Mouse (Mus musculus): ENCODE results near the gene Myo18a. TPM values are rescaled to one million over a fixed set of nuclear protein-coding genes. Genes with fewer than 3 reads are reported as not detected.

The Myo18a gene
- 74.2 and 82.0 TPM in 2 replicates for total RNA-seq (2014; rRNA removed)
- 30.4 and 35.0 TPM in 2 replicates for polyA plus RNA-seq (2015; fragmentation: Nextera tagmentation; extraction: Ambion mirVana)

- peaks cover 16% of the 10 kb centered on the region for H3K4me1 ChIP-seq (ENCODE audit: insufficient read depth, low read length)
- peak within 1 kb of the TSS; percentile 75 for H3K4me2 ChIP-seq (ENCODE audit: low read depth, low read length, poor library complexity, severe bottlenecking)
- H3K4me3 ChIP-seq (ENCODE audit: low read depth, low read length) = peak within 1 kb of the TSS; percentile 95
- H3K9me3 ChIP-seq (ENCODE audit: low read length) = no peaks in the 10 kb centered on the region
- H3K9ac ChIP-seq (replicated peaks; ENCODE audit: low read length, poor library complexity, severe bottlenecking) = peak within 1 kb of the TSS; percentile 98
- WGBS = 2% methylated on average over 67 of the region's 79 CpGs
- peak within 1 kb of the TSS; percentile 86 for H3K27ac ChIP-seq (ENCODE audit: low read depth, low read length)
- TF ChIP-seq CTCF (IDR thresholded peaks at IDR 0.05) = peak; percentile 73
- H3K36me3 ChIP-seq (ENCODE audit: insufficient read depth, low read length) = no peaks in the 10 kb centered on the region
- ATAC-seq (ENCODE audit: low FRiP score) (peak; percentile 85), DNase-seq (ENCODE audit: low spot score) (peak; percentile 88)
- no peaks in the 10 kb centered on the region for H3K27me3 ChIP-seq (ENCODE audit: insufficient read depth, low read length)
These were observed at the start of gene Myo18a for GRCm38 (mm10) chr11:77762783-77763672. Gene Myo18a (plus strand): TSS chr11:77763246.

- TF ChIP-seq CTCF (IDR thresholded peaks at IDR 0.05) = no peak
- WGBS = 95% methylated on average over 3 of the region's 3 CpGs
- H3K36me3 ChIP-seq (ENCODE audit: insufficient read depth, low read length) = 0 out of 2 replicates have a peak, but pooled peaks cover 3% of the 10 kb centered on the region
- DNase-seq (ENCODE audit: low spot score) = no peak
- H3K27me3 ChIP-seq (ENCODE audit: insufficient read depth, low read length) = no peaks in the 10 kb centered on the region
- no peaks in the 10 kb centered on the region for H3K4me1 ChIP-seq (ENCODE audit: insufficient read depth, low read length)
- H3K4me2 ChIP-seq (ENCODE audit: low read depth, low read length, poor library complexity, severe bottlenecking) = no peak overlapping the region
- no peak overlapping the region for H3K27ac ChIP-seq (ENCODE audit: low read depth, low read length)
- H3K4me3 ChIP-seq (ENCODE audit: low read depth, low read length) = no peak overlapping the region
- ATAC-seq (ENCODE audit: low FRiP score) = no peak
- no peaks in the 10 kb centered on the region for H3K9me3 ChIP-seq (ENCODE audit: low read length)
- H3K9ac ChIP-seq (replicated peaks; ENCODE audit: low read length, poor library complexity, severe bottlenecking) = no peak overlapping the region
These were observed 49.3 kb upstream of the Myo18a start for GRCm38 (mm10) chr11:77713736-77714135.

GRCm38 (mm10) chr11:77719055-77719454 lies 44.0 kb upstream of the Myo18a start:
- no peak for DNase-seq (ENCODE audit: low spot score)

GRCm38 (mm10) chr11:77721389-77721788 lies 41.7 kb upstream of the Myo18a start:
- WGBS = 90% methylated on average over 4 of the region's 4 CpGs

More at GRCm38 (mm10) chr11:77719055-77719454, 44.0 kb upstream of the Myo18a start:
- H3K4me1 ChIP-seq (ENCODE audit: insufficient read depth, low read length) = no peaks in the 10 kb centered on the region
- no peak for TF ChIP-seq CTCF (IDR thresholded peaks at IDR 0.05)
- no peak overlapping the region for H3K4me3 ChIP-seq (ENCODE audit: low read depth, low read length)
- H3K9ac ChIP-seq (replicated peaks; ENCODE audit: low read length, poor library complexity, severe bottlenecking) = no peak overlapping the region
- ATAC-seq (ENCODE audit: low FRiP score) = no peak
- 98% methylated on average over 2 of the region's 2 CpGs for WGBS
- no peak overlapping the region for H3K27ac ChIP-seq (ENCODE audit: low read depth, low read length)
- H3K4me2 ChIP-seq (ENCODE audit: low read depth, low read length, poor library complexity, severe bottlenecking) = no peak overlapping the region
- H3K36me3 ChIP-seq (ENCODE audit: insufficient read depth, low read length) = no peaks in the 10 kb centered on the region
- H3K27me3 ChIP-seq (ENCODE audit: insufficient read depth, low read length) = no peaks in the 10 kb centered on the region
- H3K9me3 ChIP-seq (ENCODE audit: low read length) = no peaks in the 10 kb centered on the region

GRCm38 (mm10) chr11:77724766-77725165 lies 38.3 kb upstream of the Myo18a start:
- 64% methylated on average over 7 of the region's 7 CpGs for WGBS
- DNase-seq (ENCODE audit: low spot score) = peak; percentile 15
- H3K27me3 ChIP-seq (ENCODE audit: insufficient read depth, low read length) = no peaks in the 10 kb centered on the region
- no peak for TF ChIP-seq CTCF (IDR thresholded peaks at IDR 0.05)
- no peak overlapping the region for H3K4me3 ChIP-seq (ENCODE audit: low read depth, low read length)
- no peak overlapping the region for H3K27ac ChIP-seq (ENCODE audit: low read depth, low read length)
- H3K9ac ChIP-seq (replicated peaks; ENCODE audit: low read length, poor library complexity, severe bottlenecking) = no peak overlapping the region
- H3K36me3 ChIP-seq (ENCODE audit: insufficient read depth, low read length) = no peaks in the 10 kb centered on the region
- H3K9me3 ChIP-seq (ENCODE audit: low read length) = no peaks in the 10 kb centered on the region
- no peak for ATAC-seq (ENCODE audit: low FRiP score)
- no peak overlapping the region for H3K4me2 ChIP-seq (ENCODE audit: low read depth, low read length, poor library complexity, severe bottlenecking)
- H3K4me1 ChIP-seq (ENCODE audit: insufficient read depth, low read length) = no peaks in the 10 kb centered on the region

More at GRCm38 (mm10) chr11:77721389-77721788, 41.7 kb upstream of the Myo18a start:
- no peak overlapping the region for H3K9ac ChIP-seq (replicated peaks; ENCODE audit: low read length, poor library complexity, severe bottlenecking)
- no peak for ATAC-seq (ENCODE audit: low FRiP score)
- no peak overlapping the region for H3K27ac ChIP-seq (ENCODE audit: low read depth, low read length)
- no peaks in the 10 kb centered on the region for H3K9me3 ChIP-seq (ENCODE audit: low read length)
- H3K27me3 ChIP-seq (ENCODE audit: insufficient read depth, low read length) = no peaks in the 10 kb centered on the region
- peak; percentile 33 for TF ChIP-seq CTCF (IDR thresholded peaks at IDR 0.05)
- DNase-seq (ENCODE audit: low spot score) = no peak
- H3K36me3 ChIP-seq (ENCODE audit: insufficient read depth, low read length) = no peaks in the 10 kb centered on the region
- H3K4me1 ChIP-seq (ENCODE audit: insufficient read depth, low read length) = no peaks in the 10 kb centered on the region
- no peak overlapping the region for H3K4me2 ChIP-seq (ENCODE audit: low read depth, low read length, poor library complexity, severe bottlenecking)
- no peak overlapping the region for H3K4me3 ChIP-seq (ENCODE audit: low read depth, low read length)

- no peak within 1 kb of the TSS for H3K9ac ChIP-seq (replicated peaks; ENCODE audit: low read length, poor library complexity, severe bottlenecking)
- H3K9me3 ChIP-seq (ENCODE audit: low read length) = no peaks in the 10 kb centered on the region
- 42% methylated on average over 7 of the region's 7 CpGs for WGBS
- H3K4me1 ChIP-seq (ENCODE audit: insufficient read depth, low read length) = no peaks in the 10 kb centered on the region
- no peak for TF ChIP-seq CTCF (IDR thresholded peaks at IDR 0.05)
- no peak within 1 kb of the TSS for H3K27ac ChIP-seq (ENCODE audit: low read depth, low read length)
- ATAC-seq (ENCODE audit: low FRiP score) (no peak), DNase-seq (ENCODE audit: low spot score) (no peak)
- no peak within 1 kb of the TSS for H3K4me3 ChIP-seq (ENCODE audit: low read depth, low read length)
- no peaks in the 10 kb centered on the region for H3K36me3 ChIP-seq (ENCODE audit: insufficient read depth, low read length)
- no peaks in the 10 kb centered on the region for H3K27me3 ChIP-seq (ENCODE audit: insufficient read depth, low read length)
- H3K4me2 ChIP-seq (ENCODE audit: low read depth, low read length, poor library complexity, severe bottlenecking) = no peak within 1 kb of the TSS
These were observed 37.9 kb upstream of the Myo18a start, which contains the start of gene Cryba1 for GRCm38 (mm10) chr11:77725183-77725582. Gene Cryba1 (minus strand): TSS chr11:77725283.
